Mouse (Mus musculus): ENCODE results near the gene Ubap1l. TPM values are rescaled to one million over a fixed set of nuclear protein-coding genes. Genes with fewer than 3 reads are reported as not detected.

Ubap1l gene
- total RNA-seq, 4 experiments from 2014 or later, result 3.3 to 7.4 (median 5.1) TPM

GRCm38 (mm10) chr9:65374468-65375162 is 13.8 kb downstream of the Ubap1l start:
- DNase-seq (ENCODE audit: low spot score in 2 of 2), result no peak

GRCm38 (mm10) chr9:65375163-65375934 is 14.5 kb downstream of the Ubap1l start:
- DNase-seq (ENCODE audit: low spot score in 2 of 2), result peak; percentile 61 to 66

GRCm38 (mm10) chr9:65381017-65381590 is 20.3 kb downstream of the Ubap1l start:
- DNase-seq (ENCODE audit: low spot score in 2 of 2), result no peak

GRCm38 (mm10) chr9:65382031-65382750 is 21.4 kb downstream of the Ubap1l start:
- DNase-seq (ENCODE audit: low spot score in 2 of 2), result no peak

GRCm38 (mm10) chr9:65382751-65383097 is 21.9 kb downstream of the Ubap1l start:
- DNase-seq (ENCODE audit: low spot score in 2 of 2), result no peak

GRCm38 (mm10) chr9:65384276-65384675 is 23.4 kb downstream of the Ubap1l start:
- no peak for DNase-seq (ENCODE audit: low spot score in 2 of 2)

- no peak for DNase-seq (ENCODE audit: low spot score in 2 of 2)
These were observed 25.7 kb downstream of the Ubap1l start for GRCm38 (mm10) chr9:65386373-65387140.

- DNase-seq (ENCODE audit: low spot score in 2 of 2), result no peak
These were observed 30.1 kb downstream of the Ubap1l start for GRCm38 (mm10) chr9:65390752-65391612.

- DNase-seq (ENCODE audit: low spot score in 2 of 2), result no peak
These were observed 30.7 kb downstream of the Ubap1l start, which contains the start of gene Kbtbd13 for GRCm38 (mm10) chr9:65391613-65391964. TSS of gene Kbtbd13 (minus strand) at chr9:65391652.

GRCm38 (mm10) chr9:65392638-65393364 is 32.0 kb downstream of the Ubap1l start:
- peak in 1 of 2 experiments; percentile 59 for DNase-seq (ENCODE audit: low spot score in 2 of 2)

- DNase-seq (ENCODE audit: low spot score in 2 of 2), result no peak
These were observed 32.8 kb downstream of the Ubap1l start for GRCm38 (mm10) chr9:65393606-65394005.

- DNase-seq (ENCODE audit: low spot score in 2 of 2), result no peak
These were observed 33.5 kb downstream of the Ubap1l start for GRCm38 (mm10) chr9:65394360-65394759.

- DNase-seq (ENCODE audit: low spot score in 2 of 2), result peak; percentile 30 to 36
These were observed 37.4 kb downstream of the Ubap1l start, which contains the start of gene Rasl12 for GRCm38 (mm10) chr9:65398279-65398678. TSS of gene Rasl12 (plus strand) at chr9:65398506.

- no peak for DNase-seq (ENCODE audit: low spot score in 2 of 2)
These were observed 39.1 kb downstream of the Ubap1l start for GRCm38 (mm10) chr9:65399934-65400333.

- DNase-seq (ENCODE audit: low spot score in 2 of 2), result peak; percentile 59 to 75
These were observed 43.7 kb downstream of the Ubap1l start for GRCm38 (mm10) chr9:65404331-65405183.

- DNase-seq (ENCODE audit: low spot score in 2 of 2), result no peak
These were observed 44.3 kb downstream of the Ubap1l start for GRCm38 (mm10) chr9:65405184-65405449.

- no peak for DNase-seq (ENCODE audit: low spot score in 2 of 2)
These were observed 46.5 kb downstream of the Ubap1l start for GRCm38 (mm10) chr9:65407327-65407726.

- DNase-seq (ENCODE audit: low spot score in 2 of 2), result no peak
These were observed 47.0 kb downstream of the Ubap1l start for GRCm38 (mm10) chr9:65407861-65408260.

GRCm38 (mm10) chr9:65408871-65409295 is 48.0 kb downstream of the Ubap1l start:
- no peak for DNase-seq (ENCODE audit: low spot score in 2 of 2)

Data from layer of hippocampus, adult 8-10 months (tissue).